Mouse (Mus musculus) yolk sac, embryonic 10.5 days (tissue): ENCODE data around the gene Ush2a.

ENCODE experiments used
- DNase-seq: peaks from one replicate; pipeline ENCODE4 v3.0.0-alpha.2; 2017; ENCODE audit warnings: low spot score

The Ush2a gene

DNA sequence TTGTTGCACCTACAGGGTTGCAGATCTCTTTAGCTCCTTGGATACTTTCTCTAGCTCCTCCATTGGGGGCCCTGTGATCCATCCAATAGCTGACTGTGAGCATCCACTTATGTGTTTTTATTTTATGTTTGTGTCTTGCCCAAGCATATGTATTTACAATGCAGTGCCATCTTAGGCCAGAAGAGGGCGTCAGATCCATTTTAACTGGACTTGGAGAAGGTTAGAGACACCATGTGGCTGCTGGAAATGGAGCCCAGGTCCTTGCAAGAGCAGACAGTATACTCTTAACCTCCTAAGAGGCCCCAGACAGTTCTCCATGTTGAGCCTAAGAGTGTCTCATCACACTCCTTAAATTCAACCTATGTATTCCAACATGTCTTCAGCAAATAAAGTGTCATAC is 281.5 kb downstream of the Ush2a start:
- DNase-seq: no peak

- DNase-seq: no peak
These were observed 287.9 kb downstream of the Ush2a start for GRCm38 (mm10) chr1:188549686-188550085.

DNA sequence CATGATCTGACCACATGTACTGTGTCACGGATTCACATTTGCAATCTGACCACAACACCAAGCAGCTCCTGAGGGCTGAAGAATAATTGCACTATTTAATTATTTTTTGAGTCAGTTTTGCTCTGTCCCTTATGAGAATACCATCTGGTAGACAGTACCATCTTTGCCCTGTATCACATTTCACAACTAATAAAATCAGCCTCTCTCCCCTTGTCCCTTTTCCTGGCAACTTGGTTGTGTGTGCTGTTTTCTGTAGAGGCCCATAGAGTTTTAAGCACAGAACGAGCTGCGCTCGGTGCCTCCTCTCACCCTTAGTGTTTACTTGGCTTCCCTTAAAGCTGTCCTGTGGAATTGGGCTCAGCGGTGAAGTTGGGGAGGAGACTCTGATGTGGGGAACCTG is 290.0 kb downstream of the Ush2a start:
- no peak for DNase-seq

- DNase-seq: no peak
These were observed 297.1 kb downstream of the Ush2a start for GRCm38 (mm10) chr1:188558911-188559310.

DNA sequence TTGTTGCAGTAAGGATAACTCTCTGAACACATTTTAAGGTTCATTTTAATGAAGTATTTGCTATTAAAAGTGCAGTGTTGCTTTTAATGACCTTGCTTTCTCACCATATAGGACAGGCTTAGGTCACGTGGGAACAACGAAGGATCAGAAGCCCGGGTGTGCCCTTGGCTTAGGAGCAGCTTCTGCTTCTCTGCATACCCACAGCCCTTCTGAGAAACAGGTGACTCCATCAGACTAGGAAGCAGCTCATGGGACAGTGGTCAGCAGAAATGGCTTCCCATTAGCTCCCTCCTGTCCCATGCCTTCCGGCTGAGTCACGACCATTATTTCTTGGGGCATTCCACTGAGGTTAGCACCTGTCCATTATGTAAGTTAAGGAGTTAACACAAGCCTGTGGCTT is 304.4 kb downstream of the Ush2a start:
- DNase-seq: no peak

DNA sequence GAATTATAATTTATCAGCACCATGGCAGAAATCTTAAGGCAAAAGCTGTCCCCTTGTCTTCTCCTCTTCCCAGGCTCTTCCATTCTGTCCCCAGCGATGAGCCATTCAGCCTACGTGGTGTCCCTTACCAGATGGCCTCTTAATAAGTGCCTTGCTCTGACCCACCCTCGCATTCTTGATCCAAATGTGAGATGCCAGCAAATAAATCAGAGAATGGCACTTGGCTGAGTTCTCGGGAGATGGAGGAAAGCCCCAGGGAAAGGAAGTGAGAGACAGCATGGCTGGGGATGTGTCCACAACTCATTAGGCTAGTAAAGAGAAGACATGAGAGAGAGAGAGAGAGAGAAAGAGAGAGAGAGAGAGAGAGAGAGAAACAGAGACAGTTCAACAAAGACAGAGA is 305.7 kb downstream of the Ush2a start:
- DNase-seq: no peak

DNA sequence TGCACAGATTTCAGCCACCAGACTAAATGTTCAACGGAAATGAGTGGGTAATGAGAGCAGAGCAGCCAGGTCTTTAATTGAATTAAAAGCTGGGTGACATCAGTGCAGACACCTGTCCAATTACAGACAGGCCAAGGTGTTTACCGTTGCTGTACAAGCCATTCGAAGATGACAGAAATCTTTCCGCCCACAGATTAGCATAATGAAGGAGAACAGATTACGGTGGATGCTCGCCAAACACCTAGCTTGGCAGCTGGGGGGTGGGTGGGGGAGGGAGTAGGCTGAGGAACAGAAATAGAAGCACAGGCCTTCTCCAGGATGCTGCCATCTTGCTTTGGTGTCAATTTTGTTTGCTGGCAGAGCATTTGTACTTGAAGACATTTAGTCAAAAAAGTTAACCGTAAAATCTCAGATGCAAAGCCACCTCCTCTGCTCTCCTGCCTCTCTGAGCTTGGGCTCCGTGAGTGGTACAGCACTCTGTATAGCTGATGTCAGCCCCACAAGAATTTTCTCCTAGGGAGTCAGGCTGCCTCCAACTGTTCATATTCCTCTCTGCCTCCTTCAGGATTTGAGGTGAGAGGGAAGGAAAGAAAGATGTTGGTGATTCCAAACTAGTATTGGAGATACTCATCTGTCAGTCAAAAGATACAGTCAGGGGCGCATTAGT is 306.6 kb downstream of the Ush2a start:
- no peak for DNase-seq

DNA sequence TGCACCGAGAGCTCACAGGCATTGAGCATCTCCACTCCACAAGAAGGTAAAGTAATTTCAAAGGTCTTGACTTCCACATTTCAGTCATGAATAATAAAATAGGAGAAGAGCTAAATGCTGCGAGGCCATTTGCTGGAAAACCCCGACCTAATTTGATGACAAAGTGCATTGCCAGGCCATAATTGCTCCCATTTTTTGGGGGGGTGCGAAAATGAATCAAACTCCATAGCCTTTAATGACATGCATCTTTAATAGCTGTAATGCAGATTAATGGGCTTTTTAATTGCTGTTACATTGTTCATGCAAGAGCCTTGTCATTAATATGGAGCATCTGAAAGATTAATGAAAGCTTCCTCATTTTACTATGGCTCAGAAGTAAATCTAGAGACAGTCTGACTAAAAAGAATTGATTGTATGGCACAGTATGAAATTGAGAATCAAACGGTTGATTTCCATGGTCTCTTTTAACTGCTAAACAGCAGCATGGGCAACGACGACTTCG is 314.5 kb downstream of the Ush2a start:
- DNase-seq: no peak

GRCm38 (mm10) chr1:188577376-188577775 is 315.6 kb downstream of the Ush2a start:
- DNase-seq: no peak

DNA sequence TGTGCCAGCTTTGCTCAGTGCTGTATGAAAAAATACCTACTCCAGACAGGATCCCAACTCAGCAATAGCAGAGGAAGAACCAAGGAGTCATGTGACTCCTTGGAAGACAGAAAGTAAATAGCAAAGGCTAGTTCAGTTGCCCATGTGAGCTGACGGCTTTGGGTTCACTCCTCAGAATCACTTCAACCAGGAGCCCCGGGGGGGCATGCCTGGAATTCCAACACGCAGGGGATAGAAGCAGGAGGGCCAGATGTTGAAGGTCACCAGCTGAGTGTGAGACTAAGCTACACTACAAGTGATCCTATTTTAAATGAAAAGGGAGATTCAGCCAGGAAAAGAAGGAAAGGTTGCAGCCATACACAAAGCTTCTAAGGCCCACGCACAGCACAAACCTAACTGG is 319.3 kb downstream of the Ush2a start:
- peak; percentile 24 for DNase-seq

DNA sequence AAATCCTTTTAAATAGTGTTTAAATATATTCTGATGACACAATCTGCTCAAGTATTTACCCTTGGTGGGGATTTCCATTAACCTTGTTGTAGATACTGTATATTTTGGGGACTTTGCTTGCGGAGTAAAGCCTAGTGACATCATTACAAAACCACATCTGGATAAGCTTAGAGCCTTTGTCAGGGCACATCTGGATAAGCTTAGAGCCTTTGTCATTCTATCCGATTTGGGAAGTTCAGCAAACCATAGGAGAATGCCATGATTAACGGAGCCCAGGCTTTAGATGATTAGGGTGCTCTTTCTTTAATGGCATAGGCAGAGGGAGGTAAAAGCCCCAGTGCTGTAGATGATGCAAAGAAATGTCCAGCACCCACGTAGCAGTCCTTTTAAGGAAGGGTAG is 333.4 kb downstream of the Ush2a start:
- no peak for DNase-seq

DNA sequence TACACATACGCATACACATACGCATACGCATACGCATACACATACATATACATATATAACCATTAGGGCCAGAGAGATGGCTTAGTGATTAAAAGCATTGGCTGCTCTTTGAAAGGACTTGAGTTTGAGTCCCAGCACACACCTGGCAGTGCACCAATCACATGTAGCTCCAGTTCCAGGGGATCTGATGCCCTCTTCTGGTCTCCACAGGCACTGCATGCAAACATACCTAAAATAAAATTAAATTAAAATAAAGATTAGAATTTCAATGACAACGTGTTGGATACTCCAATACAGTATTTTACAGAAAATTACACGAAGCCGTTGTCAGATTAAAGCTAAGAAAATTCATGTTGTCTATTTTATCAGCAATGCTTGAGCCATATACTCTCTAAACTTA is 336.2 kb downstream of the Ush2a start:
- DNase-seq: no peak

- no peak for DNase-seq
These were observed 337.3 kb downstream of the Ush2a start for GRCm38 (mm10) chr1:188599134-188599533.

- DNase-seq: no peak
These were observed 344.6 kb downstream of the Ush2a start for GRCm38 (mm10) chr1:188606450-188606849.

- DNase-seq: no peak
These were observed 354.7 kb downstream of the Ush2a start for GRCm38 (mm10) chr1:188616547-188616946.

DNA sequence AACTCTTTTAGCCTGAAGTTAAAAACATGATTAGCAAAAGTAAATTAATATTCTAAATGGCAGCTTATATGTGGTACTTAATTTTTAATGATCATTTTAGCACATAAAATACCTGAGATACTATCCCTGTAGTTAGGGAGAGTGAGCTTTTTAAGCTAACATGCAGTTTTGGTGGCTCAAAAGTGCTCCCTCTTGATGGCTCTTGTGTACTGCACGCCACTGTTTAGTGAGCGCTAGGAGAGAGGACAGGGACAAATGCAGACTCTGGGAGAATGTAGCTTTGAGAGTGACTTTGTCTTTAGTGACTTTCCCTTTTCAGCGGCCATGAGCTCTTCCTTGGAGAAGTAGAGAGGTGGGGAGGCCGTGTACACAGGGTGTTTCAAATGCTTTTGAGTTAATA is 371.9 kb downstream of the Ush2a start:
- no peak for DNase-seq

GRCm38 (mm10) chr1:188639666-188640065 is 377.8 kb downstream of the Ush2a start:
- DNase-seq: no peak

DNA sequence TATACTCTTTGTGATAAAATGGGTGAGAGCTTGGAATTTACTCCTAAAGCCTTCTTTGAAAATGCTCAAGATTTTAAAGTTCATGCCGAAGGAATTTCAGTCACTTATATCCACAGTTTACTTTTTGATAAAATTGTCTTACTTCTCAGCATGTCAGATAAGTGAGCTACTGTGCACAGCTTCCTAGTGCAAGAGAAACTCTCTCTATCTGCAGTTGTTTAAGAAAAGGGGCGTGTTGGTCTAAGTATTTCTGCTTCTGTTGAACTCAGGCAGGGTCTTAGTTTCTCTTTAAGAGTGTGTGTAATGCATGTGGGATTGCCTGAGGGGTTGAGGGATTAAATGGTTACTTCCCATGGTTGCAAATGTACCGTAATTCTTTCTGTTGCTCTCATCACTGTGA is 381.3 kb downstream of the Ush2a start:
- no peak for DNase-seq

DNA sequence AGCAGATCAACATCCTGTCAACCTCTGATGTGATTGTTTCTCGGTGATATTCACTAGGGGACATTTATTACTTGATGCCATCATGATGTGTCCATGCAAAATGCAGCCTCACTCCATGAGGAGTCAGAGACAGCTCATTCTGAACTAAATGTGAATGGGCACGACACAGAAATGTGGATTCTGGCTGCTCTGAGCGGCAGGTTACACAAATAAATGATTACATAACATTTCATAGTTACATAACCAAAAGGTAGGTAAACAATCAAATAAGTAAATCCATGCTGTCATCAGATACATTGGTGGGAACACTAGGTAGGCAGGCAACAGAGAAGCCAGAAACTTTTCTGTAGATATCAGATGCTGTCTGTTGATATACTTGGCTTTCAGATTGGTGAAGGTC is 391.2 kb downstream of the Ush2a start:
- no peak for DNase-seq

DNA sequence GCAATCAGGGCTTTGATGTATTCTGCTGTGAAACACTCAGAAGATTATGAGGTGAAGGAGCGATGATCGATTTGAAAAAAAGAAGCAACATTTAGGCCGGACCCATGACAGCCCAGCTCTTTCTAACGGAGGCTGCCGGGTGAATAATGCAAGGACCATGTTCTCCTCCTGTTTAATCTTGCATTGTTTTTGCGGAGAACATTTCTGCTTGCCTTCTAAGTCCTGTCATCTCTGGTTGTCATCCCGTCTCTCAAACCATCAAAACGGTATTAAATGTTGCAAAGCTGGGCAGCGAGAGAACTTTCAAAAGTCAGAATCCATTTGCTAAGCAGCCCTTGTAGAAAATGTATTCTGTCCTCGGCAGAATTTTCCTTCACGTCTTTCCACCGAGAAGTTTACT is 394.3 kb downstream of the Ush2a start:
- no peak for DNase-seq

DNA sequence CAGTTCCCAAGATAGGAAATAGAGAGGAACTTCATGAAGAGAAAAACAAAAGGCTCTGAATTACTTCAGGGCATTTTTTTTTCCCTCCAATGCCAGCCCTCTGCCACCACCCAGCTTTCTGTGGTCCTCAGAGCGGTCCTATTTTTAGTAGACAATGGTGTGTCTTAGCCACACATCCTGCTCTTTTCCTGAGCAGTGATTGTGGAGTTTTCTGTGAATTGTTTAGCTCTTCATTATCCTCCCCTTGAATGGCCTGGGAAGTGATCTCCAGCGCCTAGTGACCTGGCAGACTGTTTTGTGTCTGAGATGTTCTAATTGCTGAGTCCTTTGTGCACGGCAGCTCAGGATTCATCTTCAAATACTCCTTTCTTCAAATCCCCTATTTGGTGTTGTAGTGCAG is 397.3 kb downstream of the Ush2a start:
- DNase-seq: no peak

- peak; percentile 7 for DNase-seq
These were observed 398.5 kb downstream of the Ush2a start for GRCm38 (mm10) chr1:188660339-188660738.

- DNase-seq: peak; percentile 10
These were observed 399.1 kb downstream of the Ush2a start for GRCm38 (mm10) chr1:188660882-188661281.

- no peak for DNase-seq
These were observed 405.6 kb downstream of the Ush2a start for GRCm38 (mm10) chr1:188667460-188667859.
